Mouse (Mus musculus): ENCODE measurements around the gene S100a8. TPM values are rescaled to one million over a fixed set of nuclear protein-coding genes. Genes with fewer than 3 reads are reported as not detected.
A peak's percentile ranks its signal among the peaks of the same experiment; 100 is the strongest.

S100a8 gene
- polyA plus RNA-seq, 1 experiment from 2014 or later = 69.2 TPM

DNA sequence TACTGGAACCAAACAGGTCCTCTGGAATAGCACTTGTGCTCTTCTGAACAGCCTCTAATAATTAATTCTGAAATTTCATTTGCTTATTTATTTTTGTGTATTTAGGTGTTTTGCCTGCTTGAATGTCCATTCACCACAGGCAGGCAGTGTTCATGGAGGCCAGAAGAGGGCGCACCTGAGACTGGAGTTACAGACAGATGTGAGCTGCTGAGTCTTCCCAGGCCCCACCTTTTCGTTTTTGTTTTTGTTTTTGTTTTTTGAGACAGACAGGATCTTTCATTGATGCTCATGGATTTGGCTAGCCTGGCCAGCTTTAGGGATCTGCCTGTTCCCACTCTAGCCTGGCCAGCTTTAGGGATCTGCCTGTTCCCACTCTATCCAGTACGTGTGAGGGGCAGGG lies 24.6 kb upstream of the S100a8 start:
- DNase-seq (ENCODE audit: low spot score) (peak; percentile 50), ATAC-seq (replicated peaks; ENCODE audit: low FRiP score, low read depth) (no peak)
- H3K4me2 ChIP-seq (ENCODE audit: low read length) = no peak overlapping the region
- H3K27ac ChIP-seq = no peak overlapping the region
- no peaks in the 10 kb centered on the region for H3K9me3 ChIP-seq (replicated peaks; ENCODE audit: low read length)
- H3K9ac ChIP-seq (ENCODE audit: low read depth, low read length) = no peak overlapping the region
- 49% methylated on average over 3 of the region's 3 CpGs for WGBS
- TF ChIP-seq CTCF (IDR thresholded peaks at IDR 0.05; ENCODE audit: low read depth) = peak; percentile 72
- no peaks in the 10 kb centered on the region for H3K36me3 ChIP-seq (ENCODE audit: insufficient read depth, low read length)
- H3K4me3 ChIP-seq (replicated peaks; ENCODE audit: low read depth, low read length) = no peak overlapping the region
- no peaks in the 10 kb centered on the region for H3K27me3 ChIP-seq (ENCODE audit: insufficient read depth, low read length)
- H3K4me1 ChIP-seq (replicated peaks; ENCODE audit: insufficient read depth, low read length) = no peaks in the 10 kb centered on the region

DNA sequence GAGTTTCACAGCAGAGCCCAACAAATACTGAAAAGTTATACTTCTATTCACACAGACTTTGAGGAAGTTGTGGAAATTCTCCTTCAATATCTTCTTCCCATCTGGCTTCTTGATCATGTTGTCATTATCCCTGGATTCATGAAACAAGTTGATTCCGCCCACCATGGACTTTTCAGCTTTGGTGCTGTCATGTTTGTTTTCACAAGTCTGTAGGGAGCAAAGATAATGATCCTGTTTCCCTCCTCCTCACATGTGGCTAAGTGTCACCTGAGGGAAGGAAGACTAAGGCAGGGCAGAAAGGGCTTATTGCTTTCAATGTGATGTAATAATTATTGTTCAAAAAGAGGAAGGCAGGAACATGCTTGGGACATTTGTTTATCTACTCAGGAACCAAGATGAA lies 21.5 kb upstream of the S100a8 start:
- 88% methylated on average over 1 of the region's 1 CpGs for WGBS
- Histone ChIP-seq H3K9me3 (replicated peaks; ENCODE audit: low read length) (no peaks in the 10 kb centered on the region), H3K27me3 (ENCODE audit: insufficient read depth, low read length) (no peaks in the 10 kb centered on the region), H3K36me3 (ENCODE audit: insufficient read depth, low read length) (no peaks in the 10 kb centered on the region), H3K4me3 (replicated peaks; ENCODE audit: low read depth, low read length) (no peak overlapping the region), H3K4me1 (replicated peaks; ENCODE audit: insufficient read depth, low read length) (no peaks in the 10 kb centered on the region), H3K27ac (no peak overlapping the region), H3K4me2 (ENCODE audit: low read length) (no peak overlapping the region), H3K9ac (ENCODE audit: low read depth, low read length) (no peak overlapping the region)
- ATAC-seq (replicated peaks; ENCODE audit: low FRiP score, low read depth) = no peak
- DNase-seq (ENCODE audit: low spot score) = no peak
- no peak for TF ChIP-seq CTCF (IDR thresholded peaks at IDR 0.05; ENCODE audit: low read depth)

DNA sequence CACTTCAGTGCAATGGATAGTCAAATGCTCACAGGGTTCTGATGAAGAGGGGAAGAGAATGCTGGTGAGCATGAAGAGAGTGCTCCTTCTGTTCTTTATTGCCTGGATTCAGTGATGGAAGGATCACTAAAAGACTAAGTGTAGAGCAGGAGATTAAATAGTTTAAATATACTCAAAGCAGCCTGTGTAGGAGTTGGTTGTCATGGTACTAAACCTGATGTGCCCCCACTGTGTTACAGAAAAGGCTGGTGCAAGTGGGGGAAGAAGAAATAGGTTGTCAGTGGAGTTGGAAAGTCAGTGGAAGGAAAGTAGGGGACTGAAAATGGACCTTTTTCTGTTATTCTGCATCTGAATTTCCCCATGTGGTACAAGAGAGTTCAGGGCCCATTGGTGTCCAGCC lies 19.8 kb upstream of the S100a8 start:
- Histone ChIP-seq H3K36me3 (ENCODE audit: insufficient read depth, low read length) (no peaks in the 10 kb centered on the region), H3K4me2 (ENCODE audit: low read length) (no peak overlapping the region), H3K27me3 (ENCODE audit: insufficient read depth, low read length) (no peaks in the 10 kb centered on the region), H3K9ac (ENCODE audit: low read depth, low read length) (no peak overlapping the region), H3K27ac (no peak overlapping the region), H3K4me1 (replicated peaks; ENCODE audit: insufficient read depth, low read length) (no peaks in the 10 kb centered on the region), H3K9me3 (replicated peaks; ENCODE audit: low read length) (no peaks in the 10 kb centered on the region), H3K4me3 (replicated peaks; ENCODE audit: low read depth, low read length) (no peak overlapping the region)
- no peak for TF ChIP-seq CTCF (IDR thresholded peaks at IDR 0.05; ENCODE audit: low read depth)
- no peak for ATAC-seq (replicated peaks; ENCODE audit: low FRiP score, low read depth)
- DNase-seq (ENCODE audit: low spot score) = no peak

DNA sequence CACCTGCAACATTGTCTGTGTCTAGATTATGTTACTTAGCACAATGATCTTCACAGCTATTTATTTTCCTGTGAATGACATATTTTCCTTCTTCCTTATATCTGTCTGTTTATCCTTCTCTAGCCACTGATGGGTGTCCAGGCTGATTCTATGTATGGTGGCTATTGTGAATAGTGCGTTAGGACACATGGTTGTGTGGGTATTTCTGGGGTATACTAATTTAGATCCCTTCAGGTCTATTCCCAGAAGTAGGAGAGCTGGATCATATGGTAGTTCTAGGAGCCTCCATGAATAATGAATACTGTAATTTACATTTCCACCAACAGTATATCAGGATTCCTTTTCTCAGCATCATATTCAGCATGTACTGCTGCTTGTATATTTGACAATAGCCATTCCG lies 18.9 kb upstream of the S100a8 start:
- H3K9ac ChIP-seq (ENCODE audit: low read depth, low read length) = no peak overlapping the region
- no peak overlapping the region for H3K4me3 ChIP-seq (replicated peaks; ENCODE audit: low read depth, low read length)
- TF ChIP-seq CTCF (IDR thresholded peaks at IDR 0.05; ENCODE audit: low read depth) = no peak
- 89% methylated on average over 2 of the region's 2 CpGs for WGBS
- H3K27me3 ChIP-seq (ENCODE audit: insufficient read depth, low read length) = no peaks in the 10 kb centered on the region
- H3K27ac ChIP-seq = no peak overlapping the region
- H3K9me3 ChIP-seq (replicated peaks; ENCODE audit: low read length) = no peaks in the 10 kb centered on the region
- ATAC-seq (replicated peaks; ENCODE audit: low FRiP score, low read depth) = no peak
- no peak overlapping the region for H3K4me2 ChIP-seq (ENCODE audit: low read length)
- no peak for DNase-seq (ENCODE audit: low spot score)
- H3K36me3 ChIP-seq (ENCODE audit: insufficient read depth, low read length) = no peaks in the 10 kb centered on the region
- H3K4me1 ChIP-seq (replicated peaks; ENCODE audit: insufficient read depth, low read length) = no peaks in the 10 kb centered on the region

DNA sequence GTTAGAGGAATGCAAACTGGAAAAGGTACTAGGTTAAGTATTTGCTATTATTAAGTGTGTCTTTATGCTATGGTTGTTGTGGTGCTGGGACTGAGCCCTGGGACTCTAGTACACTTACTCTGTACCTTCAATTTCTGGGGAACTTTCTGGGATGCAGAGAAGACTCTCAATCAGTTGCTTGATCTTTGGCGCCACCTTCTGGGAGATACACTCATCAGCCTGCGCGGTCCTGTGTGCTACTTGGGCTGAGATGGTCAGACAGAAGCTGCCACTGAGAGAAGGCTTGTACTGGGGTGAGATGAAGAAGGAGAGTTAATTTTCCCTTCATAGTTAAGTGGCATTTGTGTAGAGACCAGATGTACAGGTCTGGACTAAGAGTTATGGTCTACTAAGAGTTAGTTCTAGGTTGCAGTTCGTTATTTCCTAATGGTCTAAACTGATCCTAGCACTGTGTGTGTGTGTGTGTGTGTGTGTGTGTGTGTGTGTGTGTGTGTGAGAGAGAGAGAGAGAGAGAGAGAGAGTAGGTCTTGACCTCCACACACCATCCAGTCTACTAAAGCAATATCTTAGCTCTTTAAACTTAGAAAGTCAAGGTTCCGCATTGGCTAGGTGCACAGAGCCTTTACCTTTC lies 15.8 kb upstream of the S100a8 start:
- H3K9ac ChIP-seq (ENCODE audit: low read depth, low read length) = no peak overlapping the region
- peak; percentile 88 for TF ChIP-seq CTCF (IDR thresholded peaks at IDR 0.05; ENCODE audit: low read depth)
- no peak overlapping the region for H3K4me3 ChIP-seq (replicated peaks; ENCODE audit: low read depth, low read length)
- H3K4me1 ChIP-seq (replicated peaks; ENCODE audit: insufficient read depth, low read length) = no peaks in the 10 kb centered on the region
- DNase-seq (ENCODE audit: low spot score) (peak; percentile 85), ATAC-seq (replicated peaks; ENCODE audit: low FRiP score, low read depth) (no peak; the same call in 1 of the 2 replicates)
- H3K27ac ChIP-seq = no peak overlapping the region
- H3K27me3 ChIP-seq (ENCODE audit: insufficient read depth, low read length) = no peaks in the 10 kb centered on the region
- H3K36me3 ChIP-seq (ENCODE audit: insufficient read depth, low read length) = no peaks in the 10 kb centered on the region
- WGBS = 39% methylated on average over 5 of the region's 5 CpGs
- no peaks in the 10 kb centered on the region for H3K9me3 ChIP-seq (replicated peaks; ENCODE audit: low read length)
- no peak overlapping the region for H3K4me2 ChIP-seq (ENCODE audit: low read length)

DNA sequence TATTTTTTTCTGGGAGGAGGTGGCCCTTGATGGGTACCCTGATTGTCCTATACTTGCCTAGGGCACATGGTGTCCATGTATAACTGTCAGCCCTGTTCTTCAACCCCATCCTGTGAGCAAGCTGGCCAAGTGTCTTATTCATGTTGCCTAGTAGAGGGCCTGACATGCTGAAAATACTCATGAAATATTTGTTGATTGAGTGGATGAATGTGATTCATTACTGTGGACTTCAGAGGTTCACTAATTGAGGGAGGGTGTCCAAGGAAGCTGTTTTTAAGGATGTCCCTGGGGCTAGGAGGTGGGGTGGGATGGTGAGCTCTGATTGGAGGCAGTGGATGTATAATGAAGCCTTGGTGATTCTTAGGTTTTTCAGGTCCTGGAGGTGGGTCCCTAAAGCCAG lies 15.1 kb upstream of the S100a8 start, which contains the start of gene S100a7a:
Gene S100a7a, plus strand, starts transcription at position 301 of the 400 bp plus-strand sequence.
- TF ChIP-seq CTCF (IDR thresholded peaks at IDR 0.05; ENCODE audit: low read depth) = no peak
- Histone ChIP-seq H3K27me3 (ENCODE audit: insufficient read depth, low read length) (no peaks in the 10 kb centered on the region), H3K9me3 (replicated peaks; ENCODE audit: low read length) (no peaks in the 10 kb centered on the region), H3K4me3 (replicated peaks; ENCODE audit: low read depth, low read length) (no peak within 1 kb of the TSS), H3K36me3 (ENCODE audit: insufficient read depth, low read length) (no peaks in the 10 kb centered on the region), H3K27ac (no peak within 1 kb of the TSS), H3K4me2 (ENCODE audit: low read length) (no peak within 1 kb of the TSS), H3K4me1 (replicated peaks; ENCODE audit: insufficient read depth, low read length) (no peaks in the 10 kb centered on the region), H3K9ac (ENCODE audit: low read depth, low read length) (no peak within 1 kb of the TSS)
- DNase-seq (ENCODE audit: low spot score) = no peak
- no peak for ATAC-seq (replicated peaks; ENCODE audit: low FRiP score, low read depth)

DNA sequence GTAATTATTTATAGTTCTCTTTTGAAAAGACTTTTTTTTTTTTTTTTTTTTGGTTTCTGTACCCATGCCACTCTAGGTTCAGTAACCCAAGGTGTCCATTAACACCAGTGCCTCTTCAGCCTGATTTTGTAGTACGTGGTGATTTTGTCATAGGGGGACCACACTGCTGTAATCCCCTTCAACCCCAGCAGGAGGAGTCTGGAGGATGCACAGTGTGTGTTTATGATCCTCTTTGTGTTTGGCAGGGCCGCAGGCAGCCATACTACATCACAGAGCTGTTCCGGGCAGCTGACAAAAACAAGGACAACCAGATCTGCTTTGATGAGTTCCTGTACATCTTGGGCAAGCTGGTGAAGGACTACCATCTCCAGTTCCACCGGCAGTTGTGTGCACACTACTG lies 11.4 kb upstream of the S100a8 start:
- no peak overlapping the region for H3K4me2 ChIP-seq (ENCODE audit: low read length)
- H3K9me3 ChIP-seq (replicated peaks; ENCODE audit: low read length) = no peaks in the 10 kb centered on the region
- H3K9ac ChIP-seq (ENCODE audit: low read depth, low read length) = no peak overlapping the region
- H3K27me3 ChIP-seq (ENCODE audit: insufficient read depth, low read length) = no peaks in the 10 kb centered on the region
- DNase-seq (ENCODE audit: low spot score) = peak; percentile 4
- no peak overlapping the region for H3K27ac ChIP-seq
- no peaks in the 10 kb centered on the region for H3K4me1 ChIP-seq (replicated peaks; ENCODE audit: insufficient read depth, low read length)
- H3K36me3 ChIP-seq (ENCODE audit: insufficient read depth, low read length) = no peaks in the 10 kb centered on the region
- no peak overlapping the region for H3K4me3 ChIP-seq (replicated peaks; ENCODE audit: low read depth, low read length)
- peak; percentile 36; the same call in 1 of the 2 replicates for TF ChIP-seq CTCF (IDR thresholded peaks at IDR 0.05; ENCODE audit: low read depth)
- ATAC-seq (replicated peaks; ENCODE audit: low FRiP score, low read depth) = no peak
- WGBS = 65% methylated on average over 4 of the region's 4 CpGs
